Mouse (Mus musculus): ENCODE measurements at regions not wholly inside any gene's neighbourhood (a gene's known extent, or its start where the extent isn't known, plus 50 kb on each side); places are given as distances from the start of the nearest gene placed in this dataset.
A peak's percentile ranks its signal among the peaks of the same experiment; 100 is the strongest.

GRCm38 (mm10) chr6:137931318-137931717 is 148.4 kb downstream of the Slc15a5 start:
- ATAC-seq (replicated peaks; ENCODE audit: poor library complexity), result peak; percentile 52; the same call in 1 of the 2 replicates

GRCm38 (mm10) chr6:137923364-137923763 is 156.4 kb downstream of the Slc15a5 start:
- ATAC-seq (replicated peaks; ENCODE audit: poor library complexity), result no peak

- no peak for ATAC-seq (replicated peaks; ENCODE audit: poor library complexity)
These were observed 161.6 kb downstream of the Slc15a5 start for GRCm38 (mm10) chr6:137918156-137918555.

GRCm38 (mm10) chr6:137907836-137908235 is 153.5 kb downstream of the Dera start:
- ATAC-seq (replicated peaks; ENCODE audit: poor library complexity), result no peak
